Mouse (Mus musculus): ENCODE data around the gene Rbl2. TPM values are rescaled to one million over a fixed set of nuclear protein-coding genes. Genes with fewer than 3 reads are reported as not detected.

Rbl2 gene
- polyA plus RNA-seq, 1 experiment from 2014 or later = 18.6 TPM

DNA sequence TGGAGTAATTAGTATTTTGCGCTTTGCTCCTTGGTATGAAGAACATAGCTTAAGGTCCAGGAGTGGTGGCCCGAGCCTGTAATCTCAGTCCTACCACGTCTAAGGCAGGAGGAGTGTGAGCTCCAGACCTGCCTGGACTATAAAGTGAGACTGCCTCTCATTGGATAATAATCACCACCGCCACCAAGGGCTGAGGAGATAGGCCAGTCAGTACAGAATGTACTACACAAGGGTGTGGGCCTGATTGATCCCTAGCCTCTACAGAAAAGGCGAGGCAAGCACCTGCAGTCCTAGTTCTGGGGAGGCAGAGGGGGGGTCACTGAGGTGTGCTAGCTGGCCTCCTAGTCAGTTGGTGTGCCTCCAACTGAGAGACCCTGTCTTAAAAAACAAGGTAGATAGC, 44.6 kb downstream of the Rbl2 start:
- no peak overlapping the region for H3K4me2 ChIP-seq
- no peak overlapping the region for H3K27ac ChIP-seq (replicated peaks)
- H3K27me3 ChIP-seq (replicated peaks) = no peaks in the 10 kb centered on the region
- peaks cover 62% of the 10 kb centered on the region for H3K36me3 ChIP-seq
- H3K9me3 ChIP-seq (replicated peaks) = no peaks in the 10 kb centered on the region
- ATAC-seq (ENCODE audit: low FRiP score) = no peak
- H3K4me1 ChIP-seq = no peaks in the 10 kb centered on the region
- H3K9ac ChIP-seq (replicated peaks) = no peak overlapping the region
- no peak overlapping the region for H3K4me3 ChIP-seq (replicated peaks)
- WGBS = 84% methylated on average over 5 of the region's 5 CpGs

DNA sequence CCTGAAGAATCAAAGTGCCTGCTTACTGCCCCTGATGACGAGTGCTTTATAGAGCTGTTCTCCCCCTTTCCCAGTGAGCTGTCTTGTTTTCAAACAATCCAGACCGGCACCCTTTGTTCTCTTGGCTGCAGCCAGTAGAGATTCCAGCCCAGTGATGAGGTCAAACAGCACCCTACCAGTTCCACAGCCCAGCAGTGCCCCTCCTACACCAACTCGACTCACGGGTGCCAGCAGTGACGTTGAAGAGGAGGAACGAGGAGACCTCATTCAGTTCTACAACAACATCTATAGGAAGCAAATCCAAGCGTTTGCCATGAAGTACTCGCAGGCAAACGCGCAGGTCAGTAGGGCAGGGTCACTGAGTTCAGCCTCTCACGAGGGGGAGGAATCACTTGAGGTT, 45.1 kb downstream of the Rbl2 start:
- Histone ChIP-seq H3K9ac (replicated peaks) (no peak overlapping the region), H3K27me3 (replicated peaks) (no peaks in the 10 kb centered on the region), H3K4me3 (replicated peaks) (no peak overlapping the region), H3K9me3 (replicated peaks) (no peaks in the 10 kb centered on the region), H3K4me1 (no peaks in the 10 kb centered on the region), H3K36me3 (peaks cover 67% of the 10 kb centered on the region), H3K4me2 (no peak overlapping the region), H3K27ac (replicated peaks) (no peak overlapping the region)
- no peak for ATAC-seq (ENCODE audit: low FRiP score)
- 55% methylated on average over 11 of the region's 11 CpGs for WGBS

DNA sequence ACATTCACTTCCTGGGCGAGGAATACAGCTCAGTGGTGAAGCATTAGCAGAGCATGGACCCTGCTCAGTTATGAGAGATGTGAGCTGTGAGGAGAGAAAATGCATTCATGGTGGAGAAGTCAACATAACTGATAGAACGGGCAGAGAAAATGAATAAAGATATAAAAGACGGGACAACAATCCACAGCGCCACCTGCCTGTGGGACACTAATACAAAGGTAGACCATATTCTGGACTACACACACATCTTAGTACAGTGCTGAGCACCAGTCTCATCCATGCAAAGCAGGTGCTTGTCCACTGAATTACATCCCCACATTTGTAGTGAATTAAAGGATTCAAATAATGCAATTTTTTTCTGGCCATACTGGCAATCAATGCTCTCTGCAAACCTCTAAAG, 47.7 kb downstream of the Rbl2 start:
- no peaks in the 10 kb centered on the region for H3K27me3 ChIP-seq (replicated peaks)
- no peaks in the 10 kb centered on the region for H3K4me1 ChIP-seq
- no peak overlapping the region for H3K4me2 ChIP-seq
- no peaks in the 10 kb centered on the region for H3K9me3 ChIP-seq (replicated peaks)
- H3K9ac ChIP-seq (replicated peaks) = no peak overlapping the region
- no peak overlapping the region for H3K4me3 ChIP-seq (replicated peaks)
- WGBS = 93% methylated on average over 4 of the region's 4 CpGs
- H3K36me3 ChIP-seq = peaks cover 77% of the 10 kb centered on the region
- H3K27ac ChIP-seq (replicated peaks) = no peak overlapping the region
- ATAC-seq (ENCODE audit: low FRiP score) = no peak

- no peak for ATAC-seq (ENCODE audit: low FRiP score)
- no peaks in the 10 kb centered on the region for H3K4me1 ChIP-seq
- 76% methylated on average over 3 of the region's 3 CpGs for WGBS
Measured at GRCm38 (mm10) chr8:91118131-91118530, 48.3 kb downstream of the Rbl2 start.

DNA sequence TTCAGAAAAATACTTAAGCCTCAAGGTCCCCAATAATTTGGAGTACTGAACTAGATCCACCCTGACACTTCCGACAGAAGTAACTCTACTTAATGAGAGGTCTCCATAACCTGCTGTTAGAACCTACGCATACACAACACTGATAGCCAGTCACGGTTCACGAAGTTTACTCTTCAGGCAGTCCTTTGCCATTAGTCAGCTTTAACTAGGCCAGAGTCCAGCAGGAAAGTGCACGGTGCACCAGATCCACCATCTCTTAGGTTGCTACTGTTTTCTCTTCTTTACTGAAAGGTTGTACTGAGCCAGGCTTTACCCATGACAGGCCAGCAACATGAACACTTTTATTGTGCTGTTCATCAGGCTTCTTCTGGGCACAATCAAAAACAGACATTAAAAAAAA, 54.5 kb downstream of the Rbl2 start:
- Histone ChIP-seq H3K4me3 (replicated peaks) (no peak overlapping the region), H3K27me3 (replicated peaks) (no peaks in the 10 kb centered on the region), H3K9me3 (replicated peaks) (no peaks in the 10 kb centered on the region), H3K27ac (replicated peaks) (no peak overlapping the region), H3K9ac (replicated peaks) (no peak overlapping the region), H3K4me1 (no peaks in the 10 kb centered on the region), H3K36me3 (peaks cover 86% of the 10 kb centered on the region), H3K4me2 (no peak overlapping the region)
- no peak for ATAC-seq (ENCODE audit: low FRiP score)
- 95% methylated on average over 5 of the region's 5 CpGs for WGBS

More at GRCm38 (mm10) chr8:91118131-91118530, 48.3 kb downstream of the Rbl2 start:
- Histone ChIP-seq H3K4me3 (replicated peaks) (no peak overlapping the region), H3K36me3 (peaks cover 78% of the 10 kb centered on the region), H3K27me3 (replicated peaks) (no peaks in the 10 kb centered on the region), H3K9ac (replicated peaks) (no peak overlapping the region), H3K4me2 (no peak overlapping the region), H3K27ac (replicated peaks) (no peak overlapping the region), H3K9me3 (replicated peaks) (no peaks in the 10 kb centered on the region)

DNA sequence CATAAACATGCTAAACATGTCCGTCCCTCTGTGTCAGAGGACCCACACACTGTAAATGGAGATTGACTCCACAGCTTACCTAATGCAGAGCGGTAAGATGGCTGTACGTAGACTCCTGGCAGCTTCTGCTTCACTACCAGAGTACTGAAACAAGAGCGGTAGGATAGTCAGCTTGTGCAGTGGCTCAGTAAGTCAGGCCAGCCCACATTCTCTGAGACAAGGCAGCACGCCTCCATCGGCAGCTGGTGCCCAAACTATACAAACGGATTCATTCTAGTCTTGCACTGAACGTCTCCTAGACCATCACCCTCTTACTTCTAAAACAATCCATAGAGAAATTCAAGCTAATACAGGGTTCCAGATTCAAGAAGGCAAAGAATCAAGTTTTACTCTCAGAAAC, 56.9 kb downstream of the Rbl2 start:
- H3K36me3 ChIP-seq = peaks cover 70% of the 10 kb centered on the region
- no peak overlapping the region for H3K4me2 ChIP-seq
- 91% methylated on average over 8 of the region's 8 CpGs for WGBS

DNA sequence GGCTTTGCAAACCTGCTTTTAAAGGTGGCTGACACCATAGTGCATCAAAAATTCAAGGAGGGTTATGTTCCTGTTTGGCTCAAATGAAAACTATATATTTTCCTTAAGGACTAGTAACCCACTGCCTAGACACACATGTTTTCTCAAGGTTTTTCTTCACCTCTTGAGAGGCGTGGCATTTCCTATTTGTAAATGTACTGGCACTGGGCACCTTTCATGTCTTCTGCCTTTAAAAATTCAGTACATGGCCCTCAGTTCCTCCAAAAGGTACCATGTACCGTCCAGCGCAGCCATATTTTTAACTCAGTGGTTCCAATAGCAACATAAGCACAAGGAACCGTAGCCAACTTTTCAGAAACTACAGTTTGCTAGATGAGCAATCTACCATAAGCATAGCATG, 62.9 kb downstream of the Rbl2 start:
- WGBS = 82% methylated on average over 4 of the region's 4 CpGs
- Histone ChIP-seq H3K36me3 (peaks cover 20% of the 10 kb centered on the region), H3K9me3 (replicated peaks) (no peaks in the 10 kb centered on the region), H3K27ac (replicated peaks) (no peak overlapping the region), H3K27me3 (replicated peaks) (no peaks in the 10 kb centered on the region), H3K4me3 (replicated peaks) (peak overlapping the region; percentile 99), H3K4me2 (peak overlapping the region; percentile 68), H3K9ac (replicated peaks) (peak overlapping the region; percentile 88; the same call in 1 of the 2 replicates), H3K4me1 (peaks cover 42% of the 10 kb centered on the region)
- ATAC-seq (ENCODE audit: low FRiP score) = no peak

More for the DNA sequence above, 56.9 kb downstream of the Rbl2 start:
- H3K4me1 ChIP-seq = peaks cover 14% of the 10 kb centered on the region
- no peaks in the 10 kb centered on the region for H3K27me3 ChIP-seq (replicated peaks)
- no peak for ATAC-seq (ENCODE audit: low FRiP score)
- no peak overlapping the region for H3K27ac ChIP-seq (replicated peaks)
- no peaks in the 10 kb centered on the region for H3K9me3 ChIP-seq (replicated peaks)
- H3K9ac ChIP-seq (replicated peaks) = no peak overlapping the region
- no peak overlapping the region for H3K4me3 ChIP-seq (replicated peaks)

DNA sequence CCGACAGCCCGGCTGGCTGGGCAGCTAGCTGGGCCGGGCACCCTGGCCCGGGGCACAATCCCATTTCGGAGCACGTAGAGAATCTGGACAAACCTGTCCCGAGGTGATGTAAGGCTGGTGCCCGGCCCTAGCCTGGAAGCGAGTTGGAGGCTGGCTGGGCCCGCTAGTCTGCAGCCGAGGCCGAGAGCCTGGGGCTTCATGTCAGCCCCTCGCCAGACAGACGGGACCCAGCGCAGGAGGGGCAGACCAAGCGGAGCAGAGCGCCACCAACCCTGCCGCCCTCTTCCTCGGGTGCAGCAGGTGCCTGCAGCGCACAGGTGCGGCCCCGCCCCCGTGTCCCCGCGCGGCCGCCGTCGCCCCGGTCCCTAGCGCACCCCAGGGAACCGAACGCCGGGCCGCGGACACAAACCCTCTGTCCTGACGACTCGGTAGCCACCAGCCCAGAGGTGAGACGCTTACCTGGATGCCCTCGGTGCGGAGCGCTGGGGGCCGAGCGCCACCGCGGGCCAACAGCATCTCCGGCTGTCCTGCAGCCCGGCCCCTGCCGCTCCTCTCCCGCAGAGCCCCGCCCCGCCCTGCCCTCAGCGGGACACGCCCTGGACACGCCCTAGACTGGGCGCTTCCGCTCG, 63.7 kb downstream of the Rbl2 start:
- under 1% methylated on average over 51 of the region's 58 CpGs for WGBS
- H3K9me3 ChIP-seq (replicated peaks) = no peaks in the 10 kb centered on the region
- H3K4me2 ChIP-seq = peak overlapping the region; percentile 68
- no peaks in the 10 kb centered on the region for H3K27me3 ChIP-seq (replicated peaks)
- H3K4me1 ChIP-seq = peaks cover 42% of the 10 kb centered on the region
- H3K4me3 ChIP-seq (replicated peaks) = peak overlapping the region; percentile 99
- peak; percentile 63; the same call in 1 of the 2 replicates for ATAC-seq (ENCODE audit: low FRiP score)
- peak overlapping the region; percentile 90 for H3K27ac ChIP-seq (replicated peaks)
- peaks cover 13% of the 10 kb centered on the region for H3K36me3 ChIP-seq
- peak overlapping the region; percentile 88 for H3K9ac ChIP-seq (replicated peaks)

DNA sequence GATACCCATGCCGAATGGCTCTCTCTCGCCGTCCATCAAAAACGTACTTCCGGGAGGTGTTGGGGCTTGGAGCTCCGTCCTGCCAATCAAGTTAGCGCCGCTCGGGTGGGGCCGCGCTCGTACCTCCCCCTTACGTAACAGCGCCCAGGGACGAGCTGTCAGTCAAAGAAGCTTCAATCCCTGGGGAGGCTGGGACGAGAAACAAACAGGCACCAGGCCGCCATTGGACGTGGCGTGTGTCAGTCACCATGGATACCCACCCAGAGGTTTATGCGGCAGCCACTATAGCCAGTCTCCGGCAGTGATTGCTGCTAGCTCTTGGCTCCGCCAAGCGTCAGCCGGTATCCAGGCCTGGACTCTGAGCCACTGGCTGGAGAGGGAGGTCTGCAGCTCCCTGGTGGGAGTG, 64.2 kb downstream of the Rbl2 start:
- peak; percentile 98 for ATAC-seq (ENCODE audit: low FRiP score)
- Histone ChIP-seq H3K27me3 (replicated peaks) (no peaks in the 10 kb centered on the region), H3K27ac (replicated peaks) (peak overlapping the region; percentile 90), H3K4me2 (peak overlapping the region; percentile 55), H3K36me3 (peaks cover 9% of the 10 kb centered on the region), H3K9me3 (replicated peaks) (no peaks in the 10 kb centered on the region), H3K4me1 (peaks cover 42% of the 10 kb centered on the region), H3K4me3 (replicated peaks) (peak overlapping the region; percentile 99), H3K9ac (replicated peaks) (peak overlapping the region; percentile 37)
- under 1% methylated on average over 24 of the region's 24 CpGs for WGBS

GRCm38 (mm10) chr8:91134659-91135058, 64.8 kb downstream of the Rbl2 start:
- no peak for ATAC-seq (ENCODE audit: low FRiP score)
- Histone ChIP-seq H3K4me2 (peak overlapping the region; percentile 55), H3K4me1 (peaks cover 42% of the 10 kb centered on the region), H3K9me3 (replicated peaks) (no peaks in the 10 kb centered on the region), H3K36me3 (peaks cover 5% of the 10 kb centered on the region; the same call in 1 of the 2 replicates), H3K4me3 (replicated peaks) (peak overlapping the region; percentile 99), H3K27me3 (replicated peaks) (no peaks in the 10 kb centered on the region), H3K9ac (replicated peaks) (peak overlapping the region; percentile 37), H3K27ac (replicated peaks) (peak overlapping the region; percentile 90)
- 14% methylated on average over 12 of the region's 12 CpGs for WGBS

- WGBS = 31% methylated on average over 14 of the region's 14 CpGs
- H3K4me1 ChIP-seq = peaks cover 38% of the 10 kb centered on the region
- H3K27ac ChIP-seq (replicated peaks) = no peak overlapping the region
- no peaks in the 10 kb centered on the region for H3K27me3 ChIP-seq (replicated peaks)
- no peak overlapping the region for H3K4me2 ChIP-seq
- H3K36me3 ChIP-seq = no peaks in the 10 kb centered on the region
- H3K9me3 ChIP-seq (replicated peaks) = no peaks in the 10 kb centered on the region
- H3K4me3 ChIP-seq (replicated peaks) = no peak overlapping the region
- no peak for ATAC-seq (ENCODE audit: low FRiP score)
- H3K9ac ChIP-seq (replicated peaks) = no peak overlapping the region
Measured at GRCm38 (mm10) chr8:91135308-91136181, 65.7 kb downstream of the Rbl2 start.

GRCm38 (mm10) chr8:91140828-91141227, 71.0 kb downstream of the Rbl2 start:
- H3K27ac ChIP-seq (replicated peaks) = no peak overlapping the region
- H3K27me3 ChIP-seq (replicated peaks) = no peaks in the 10 kb centered on the region
- H3K9ac ChIP-seq (replicated peaks) = no peak overlapping the region
- H3K36me3 ChIP-seq = no peaks in the 10 kb centered on the region
- H3K9me3 ChIP-seq (replicated peaks) = no peaks in the 10 kb centered on the region
- no peak overlapping the region for H3K4me2 ChIP-seq
- 89% methylated on average over 4 of the region's 4 CpGs for WGBS
- no peak overlapping the region for H3K4me3 ChIP-seq (replicated peaks)
- no peaks in the 10 kb centered on the region for H3K4me1 ChIP-seq
- ATAC-seq (ENCODE audit: low FRiP score) = no peak
